ENCODE assay signal across 8 mouse cellular contexts in genomic region chr12:78984035-78984432, GRCm38 (mm10). TPM values are rescaled to one million over a fixed set of nuclear protein-coding genes. Genes with fewer than 3 reads are reported as not detected.
DNase-seq lines count a peak whose midpoint lies in the region; ATAC-seq and TF ChIP-seq lines count a peak whose summit lies in the region.

No protein-coding gene starts in this region.

- no peak overlapping the region for H3K27ac ChIP-seq in intestine, embryonic 16.5 days (ENCODE audit: low read length)
- H3K27ac ChIP-seq in intestine, postnatal 0 days (ENCODE audit: low read depth, low read length), result no peak overlapping the region
- no peak overlapping the region for H3K27ac ChIP-seq in liver, embryonic 11.5 days (ENCODE audit: low read depth, low read length)

- H3K4me2 ChIP-seq in intestine, embryonic 16.5 days (ENCODE audit: low read depth, low read length), result no peak overlapping the region
- H3K4me2 ChIP-seq in intestine, postnatal 0 days (replicated peaks; ENCODE audit: low read depth), result no peak overlapping the region
- no peak overlapping the region for H3K4me2 ChIP-seq in liver, embryonic 11.5 days

- TF ChIP-seq CTCF in intestine, postnatal 0 days (IDR thresholded peaks at IDR 0.05; ENCODE audit: low read depth), result no peak

- H3K4me3 ChIP-seq in intestine, embryonic 16.5 days (ENCODE audit: low read length), result no peak overlapping the region
- no peak overlapping the region for H3K4me3 ChIP-seq in intestine, postnatal 0 days (ENCODE audit: low read depth, low read length)
- no peak overlapping the region for H3K4me3 ChIP-seq in liver, embryonic 11.5 days (ENCODE audit: low read depth, low read length)

- peak; percentile 68 to 72 for DNase-seq in cerebellum, adult 18-20 months
- DNase-seq in heart, adult 8-10 months (ENCODE audit: low spot score), result peak; percentile 57
- DNase-seq in layer of hippocampus, postnatal 10 days (ENCODE audit: low spot score in 2 of 2), result peak; percentile 56 to 57
- peak; percentile 43 for DNase-seq in right cerebral cortex, postnatal 25 days
- DNase-seq in liver, embryonic 11.5 days (ENCODE audit: low spot score), result no peak
- DNase-seq in thymus, postnatal 10 days (ENCODE audit: low spot score in 2 of 2), result no peak

- no peak overlapping the region for H3K9ac ChIP-seq in intestine, embryonic 16.5 days (ENCODE audit: low read depth, low read length)
- no peak overlapping the region for H3K9ac ChIP-seq in intestine, postnatal 0 days (ENCODE audit: low read depth, low read length)
- H3K9ac ChIP-seq in liver, embryonic 11.5 days (ENCODE audit: low read depth, low read length), result no peak overlapping the region

- ATAC-seq in intestine, embryonic 16.5 days, result peak; percentile 38; the same call in 1 of the 2 replicates
- ATAC-seq in intestine, postnatal 0 days, result no peak
- no peak for ATAC-seq in liver, embryonic 11.5 days (replicated peaks; ENCODE audit: low FRiP score)

- no peaks in the 10 kb centered on the region for H3K9me3 ChIP-seq in intestine, embryonic 16.5 days (ENCODE audit: control insufficient read depth, low read length)
- no peaks in the 10 kb centered on the region for H3K9me3 ChIP-seq in intestine, postnatal 0 days (ENCODE audit: control insufficient read depth)
- no peaks in the 10 kb centered on the region for H3K9me3 ChIP-seq in liver, embryonic 11.5 days (ENCODE audit: control insufficient read depth, low read length)

- WGBS in intestine, embryonic 16.5 days, result 50% methylated on average over 3 of the region's 3 CpGs
- 51% methylated on average over 3 of the region's 3 CpGs for WGBS in intestine, postnatal 0 days
- WGBS in liver, embryonic 11.5 days, result 74% methylated on average over 3 of the region's 3 CpGs

- H3K27me3 ChIP-seq in intestine, embryonic 16.5 days (replicated peaks; ENCODE audit: control insufficient read depth, insufficient read depth, low read length), result no peaks in the 10 kb centered on the region
- no peaks in the 10 kb centered on the region for H3K27me3 ChIP-seq in intestine, postnatal 0 days (replicated peaks; ENCODE audit: control insufficient read depth, insufficient read depth, low read length)
- H3K27me3 ChIP-seq in liver, embryonic 11.5 days (replicated peaks; ENCODE audit: control insufficient read depth, insufficient read depth, low read length), result no peaks in the 10 kb centered on the region

- H3K36me3 ChIP-seq in intestine, embryonic 16.5 days (ENCODE audit: control insufficient read depth, insufficient read depth, low read length), result no peaks in the 10 kb centered on the region
- no peaks in the 10 kb centered on the region for H3K36me3 ChIP-seq in intestine, postnatal 0 days (ENCODE audit: control insufficient read depth, insufficient read depth)
- H3K36me3 ChIP-seq in liver, embryonic 11.5 days (ENCODE audit: control insufficient read depth, insufficient read depth, low read length), result no peaks in the 10 kb centered on the region

- peaks cover 6% of the 10 kb centered on the region; the same call in 1 of the 2 replicates for H3K4me1 ChIP-seq in intestine, embryonic 16.5 days (ENCODE audit: control insufficient read depth, insufficient read depth, low read length)
- no peaks in the 10 kb centered on the region; the same call in 1 of the 2 replicates for H3K4me1 ChIP-seq in intestine, postnatal 0 days (replicated peaks; ENCODE audit: control insufficient read depth, insufficient read depth, low read length)
- H3K4me1 ChIP-seq in liver, embryonic 11.5 days (replicated peaks; ENCODE audit: control insufficient read depth, insufficient read depth, low read length), result peaks cover 10% of the 10 kb centered on the region

RNA-seq across cellular contexts. Expression of gene Tmem229b, which starts 23.4 kb away (rescaled TPM):
- 5.1 and 5.3 TPM in 2 replicates for polyA plus RNA-seq in intestine, embryonic 16.5 days (2015; fragmentation: Nextera tagmentation; extraction: Ambion mirVana)
- 8.6 and 11.9 TPM in 2 replicates for polyA plus RNA-seq in intestine, postnatal 0 days (2015; fragmentation: Nextera tagmentation; extraction: Ambion mirVana)
- 1 to 10 TPM; 2.3 to 4.4 (median 2.9) TPM for total RNA-seq in heart, adult 8-10 months (2022)
- 10 to 100 TPM; 88.7 to 96.9 TPM for total RNA-seq in layer of hippocampus, postnatal 10 days (2021)
- polyA plus RNA-seq in liver, embryonic 11.5 days (2014; fragmentation: Nextera tagmentation; extraction: Ambion mirVana), result 5.4 and 5.5 TPM in 2 replicates

RNA-seq across cellular contexts. Expression of gene Plekhh1, which starts 44.9 kb away (rescaled TPM):
- polyA plus RNA-seq in intestine, embryonic 16.5 days (2015; fragmentation: Nextera tagmentation; extraction: Ambion mirVana), result 7.5 and 9.0 TPM in 2 replicates
- polyA plus RNA-seq in intestine, postnatal 0 days (2015; fragmentation: Nextera tagmentation; extraction: Ambion mirVana), result 12.2 and 12.6 TPM in 2 replicates
- 1 to 10 TPM in 2 of 4 experiments, under 1 TPM in 2; 0.87 to 2.8 (median 1.4) TPM for total RNA-seq in heart, adult 8-10 months (2022)
- total RNA-seq in layer of hippocampus, postnatal 10 days (2021), result 1 to 10 TPM; 2.6 to 2.9 TPM
- polyA plus RNA-seq in liver, embryonic 11.5 days (2014; fragmentation: Nextera tagmentation; extraction: Ambion mirVana), result 0.96 and 1.0 TPM in 2 replicates

Comparison
In these comparisons a context has a peak if more than half of its experiments do, and no peak if none do; other contexts are left out.
1. DNase-seq: peak in cerebellum, adult 18-20 months (2 of 2), heart, adult 8-10 months (single experiment), layer of hippocampus, postnatal 10 days (2 of 2) and right cerebral cortex, postnatal 25 days (single experiment); none in liver, embryonic 11.5 days (single experiment) and thymus, postnatal 10 days (0 of 2).